Mouse (Mus musculus) hindlimb bud, embryonic 11.5 days (tissue): ENCODE data around the gene Cdh23.

Experiments
- DNase-seq: peaks from one replicate; pipeline ENCODE4 v3.0.0-alpha.2; 2012; ENCODE audit warnings: low read depth, low spot score; ENCODE audit errors: extremely low spot score

Gene Cdh23

DNA sequence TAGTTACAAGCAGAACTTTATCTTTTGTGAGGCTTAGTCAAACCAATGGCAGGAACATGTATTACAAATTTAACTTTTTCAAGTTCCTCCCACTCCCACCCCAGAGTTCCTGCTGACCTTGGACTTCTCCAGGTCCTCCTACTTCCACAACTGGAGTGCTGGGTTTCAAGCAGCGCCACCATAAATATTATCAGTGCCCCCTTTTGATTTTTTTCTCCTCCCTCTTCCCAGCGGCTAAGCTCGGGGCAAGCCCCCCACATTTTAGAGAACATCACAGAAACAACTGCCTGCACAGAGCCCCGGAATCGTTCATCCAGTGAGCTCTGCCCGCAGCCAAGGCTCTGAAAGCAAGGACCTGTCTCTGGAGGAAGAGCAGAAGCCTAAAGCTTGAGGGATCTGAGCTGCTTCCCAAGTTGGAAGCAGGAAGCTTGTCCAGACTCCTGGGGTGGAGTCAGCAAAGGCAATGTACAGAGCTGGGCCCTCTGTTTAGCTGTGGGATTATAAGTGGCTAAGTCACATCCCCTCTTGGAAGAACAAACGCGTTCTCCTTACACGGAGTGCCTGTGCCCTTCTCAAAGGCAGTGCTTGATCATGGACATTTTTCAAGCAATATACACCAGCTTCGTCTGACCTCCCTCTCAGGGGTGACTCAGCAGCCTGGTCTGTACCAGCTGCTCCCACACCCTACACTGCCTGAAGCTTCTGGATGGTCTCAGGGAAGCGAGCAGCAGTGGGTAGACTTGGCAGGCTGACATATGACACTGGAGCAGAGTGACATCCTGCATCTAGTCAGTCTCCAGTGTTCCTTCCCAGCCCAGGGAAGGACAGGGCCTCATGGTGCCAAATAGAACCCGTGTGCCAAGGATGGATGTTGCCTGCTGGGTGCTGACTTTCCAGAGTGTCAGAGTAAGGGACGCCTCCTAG lies 426.9 kb downstream of the Cdh23 start:
- no peak for DNase-seq

DNA sequence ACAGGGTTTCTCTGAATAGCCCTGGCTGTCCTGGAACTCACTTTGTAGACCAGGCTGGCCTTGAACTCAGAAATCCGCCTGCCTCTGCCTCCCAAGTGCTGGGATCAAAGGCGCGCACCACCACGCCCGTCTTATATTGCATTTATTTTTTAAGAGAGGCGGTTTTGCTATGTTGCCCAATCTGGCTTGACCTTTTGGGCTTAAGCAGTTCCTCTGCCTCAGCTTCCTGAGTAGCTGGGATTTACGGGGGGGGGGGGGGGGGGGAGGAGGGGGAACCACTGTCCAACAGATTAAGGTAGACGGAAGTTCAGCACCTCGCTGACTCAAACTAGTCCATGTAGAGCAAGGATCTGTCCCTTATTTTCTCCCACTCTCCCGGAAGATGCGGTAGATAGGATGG lies 427.6 kb downstream of the Cdh23 start:
- DNase-seq: no peak

DNA sequence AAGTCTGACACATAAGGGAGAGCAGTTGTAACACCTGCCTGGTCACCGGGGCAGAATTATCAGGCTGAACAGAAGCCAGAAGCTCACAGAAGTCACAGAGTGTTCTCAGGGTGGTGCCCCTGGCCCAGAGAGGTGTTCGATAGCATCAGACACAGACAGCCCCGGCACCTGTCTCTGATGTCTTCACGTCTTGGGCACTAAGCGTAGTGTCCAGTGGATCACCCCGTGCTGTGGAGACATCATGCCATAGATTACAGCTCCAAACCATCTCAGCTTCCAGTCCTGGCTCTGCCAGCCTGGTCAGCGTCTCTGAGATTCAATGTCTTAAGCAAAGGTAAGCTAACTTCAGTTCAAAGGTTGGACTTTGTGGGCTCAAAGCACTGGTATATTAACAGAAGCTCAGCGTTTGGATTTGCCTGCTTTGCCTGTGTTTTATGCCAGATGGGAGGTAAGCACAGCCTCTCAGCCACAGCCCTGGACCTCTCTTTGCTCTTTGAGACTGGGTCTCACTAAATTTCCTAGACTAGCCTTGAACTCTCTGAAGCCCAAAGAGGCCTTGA lies 429.4 kb downstream of the Cdh23 start:
- no peak for DNase-seq

DNA sequence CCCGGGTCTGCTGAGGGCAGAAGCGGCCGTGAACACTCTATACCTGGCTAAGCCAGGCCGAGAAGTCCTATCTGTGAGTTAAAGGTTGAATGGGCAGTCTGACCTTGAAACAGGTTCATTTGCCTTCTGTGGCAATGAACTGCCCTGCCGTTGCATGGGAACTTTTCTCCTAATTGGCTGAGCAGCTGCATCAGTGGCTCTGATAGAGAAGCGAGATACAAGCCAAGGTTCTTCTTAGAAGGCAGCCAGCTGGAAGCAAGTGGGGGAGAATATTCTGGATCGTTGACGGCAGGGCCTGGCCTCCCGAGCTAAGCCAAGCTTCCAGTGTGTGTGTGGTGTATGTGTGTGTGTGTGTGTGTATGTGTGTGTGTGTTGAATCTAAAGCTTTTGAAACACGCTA lies 431.0 kb downstream of the Cdh23 start:
- DNase-seq: no peak

DNA sequence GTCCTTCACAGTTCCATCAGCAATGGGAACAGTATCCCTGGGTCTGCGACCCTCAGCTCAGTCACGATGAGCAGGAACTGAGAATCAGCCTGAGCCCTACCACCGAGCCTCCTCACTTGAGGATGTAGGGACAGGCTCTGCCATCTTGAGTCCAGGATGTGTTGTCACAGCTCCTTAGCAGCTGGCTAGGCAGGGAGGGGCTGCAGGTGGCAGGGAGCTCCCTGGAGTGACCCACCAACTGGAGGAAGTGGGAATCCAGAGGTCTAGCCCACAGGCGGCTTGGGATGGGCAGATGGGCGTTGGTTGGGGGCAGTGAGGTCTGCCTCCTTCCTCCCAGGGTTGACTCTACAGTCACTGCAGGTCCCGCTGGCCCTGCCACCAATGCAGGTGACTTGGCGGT lies 432.9 kb downstream of the Cdh23 start:
- no peak for DNase-seq

DNA sequence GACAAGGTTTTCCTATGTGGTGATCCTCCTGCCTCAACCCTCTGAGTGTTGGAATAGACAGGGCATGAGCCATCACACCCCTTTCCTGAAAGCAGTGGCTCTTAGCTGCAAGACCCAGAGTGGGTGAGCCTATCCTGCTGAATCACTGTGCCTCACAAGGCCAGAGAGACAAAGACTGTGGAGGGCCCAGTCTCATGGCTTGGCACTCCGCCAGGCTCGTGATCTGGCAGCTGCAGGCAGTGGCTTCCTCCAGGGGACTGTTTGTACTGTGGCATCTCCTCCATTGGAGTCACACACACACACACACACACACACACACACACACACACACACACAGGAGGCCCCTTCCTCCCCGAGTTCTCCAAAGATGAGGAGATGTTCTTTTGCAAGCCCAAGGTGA lies 433.9 kb downstream of the Cdh23 start:
- no peak for DNase-seq

DNA sequence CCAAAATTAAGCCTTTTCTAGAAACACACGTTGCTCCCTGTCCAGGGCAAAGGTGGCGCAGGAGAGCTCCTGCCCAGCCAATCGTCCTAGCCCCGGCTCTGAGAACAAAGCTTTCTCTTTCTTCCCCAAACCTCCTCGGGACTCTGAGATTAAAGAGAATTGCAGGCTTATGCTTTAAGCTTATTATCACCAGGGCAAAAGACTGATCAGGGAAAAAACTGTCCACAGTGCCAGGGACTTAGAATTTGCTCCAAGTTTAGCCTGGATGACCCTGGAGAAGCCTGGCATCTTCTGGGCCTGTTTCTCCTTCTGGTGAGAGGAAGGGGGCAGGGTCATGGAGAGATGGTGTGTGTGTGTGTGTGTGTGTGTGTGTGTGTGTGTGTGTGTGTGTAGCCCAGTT lies 434.8 kb downstream of the Cdh23 start:
- no peak for DNase-seq

DNA sequence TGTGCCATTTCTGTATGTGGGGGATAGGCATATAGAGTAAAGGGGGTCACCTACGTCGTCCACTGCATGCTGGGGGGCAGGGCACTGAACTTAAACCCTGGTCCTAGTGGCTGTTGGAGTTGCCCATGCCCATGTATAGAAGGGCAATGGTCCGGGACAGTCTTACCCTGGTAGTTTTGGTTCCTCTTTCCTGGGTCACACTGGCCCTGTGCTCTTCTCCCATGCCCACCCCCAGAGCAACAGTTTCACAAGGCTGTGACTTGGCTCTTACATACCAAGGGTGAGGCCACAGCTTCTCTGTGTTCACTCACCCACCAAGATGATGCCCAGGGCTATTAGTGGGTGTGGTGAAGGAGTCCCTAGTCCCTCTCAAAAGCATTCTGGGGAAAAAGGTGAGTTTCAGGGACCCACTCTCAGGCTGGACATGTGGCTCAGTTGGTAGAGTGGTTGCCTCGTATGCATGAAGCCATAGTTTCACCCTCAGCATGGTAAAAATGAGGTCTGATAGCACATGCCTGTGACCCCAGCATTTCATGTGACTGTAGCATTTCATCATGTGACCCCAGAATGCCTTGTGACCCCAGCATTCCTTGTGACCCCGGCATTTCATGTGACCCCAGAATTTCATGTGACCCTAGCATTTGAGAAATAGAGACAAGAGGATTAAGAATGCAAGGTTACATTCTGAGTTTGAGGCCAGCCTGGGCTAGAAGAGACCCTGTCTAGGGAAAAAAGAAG lies 435.6 kb downstream of the Cdh23 start:
- DNase-seq: no peak

DNA sequence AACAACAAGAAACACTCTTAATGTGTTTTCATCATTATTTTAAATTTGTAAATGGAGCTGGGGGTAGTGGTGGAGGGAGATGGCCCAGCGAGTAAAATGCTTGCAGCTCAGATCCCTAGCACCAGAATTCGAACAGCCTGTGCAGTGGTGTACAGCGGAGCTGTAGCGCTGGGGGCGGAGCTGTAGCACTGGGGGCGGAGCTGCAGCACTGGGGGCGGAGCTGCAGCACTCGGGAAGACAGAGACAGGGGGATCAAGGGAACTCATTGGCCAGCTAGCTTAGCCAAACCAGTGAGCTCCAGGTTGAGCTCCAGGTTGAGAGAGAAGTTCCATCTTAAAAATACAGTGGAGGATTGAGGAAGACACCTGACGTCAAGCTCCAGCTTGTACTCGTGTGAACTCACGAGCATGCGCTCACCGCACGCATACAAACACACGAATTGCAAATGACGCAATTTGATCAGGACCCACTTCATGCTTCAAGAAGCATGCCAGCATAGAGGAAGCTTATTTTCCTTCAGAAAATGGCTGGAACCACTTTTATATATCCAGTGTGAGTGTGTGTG lies 438.9 kb downstream of the Cdh23 start:
- no peak for DNase-seq

DNA sequence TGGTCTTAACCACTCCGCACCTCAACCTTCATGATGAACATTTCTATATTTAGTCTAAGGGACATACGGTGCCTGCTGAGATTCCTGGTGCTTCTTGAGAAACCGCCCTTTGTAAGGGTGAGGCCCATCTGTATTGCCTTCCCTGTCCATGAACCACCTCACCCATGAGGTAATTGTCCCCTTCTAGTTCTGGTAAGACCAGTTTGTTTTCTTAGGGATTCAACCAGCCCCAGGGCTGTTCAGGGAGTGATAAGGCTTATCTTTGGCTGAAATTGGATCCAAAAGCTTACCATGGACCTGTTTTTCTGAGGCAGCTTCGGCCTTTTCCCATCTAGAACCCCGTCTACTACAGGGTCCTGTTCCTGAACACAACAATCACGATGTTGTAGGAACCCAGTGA lies 440.2 kb downstream of the Cdh23 start:
- no peak for DNase-seq
